Mouse (Mus musculus) MEL (cell line): ENCODE results near the gene Hmx2. TPM values are rescaled to one million over a fixed set of nuclear protein-coding genes. Genes with fewer than 3 reads are reported as not detected.
A peak's percentile ranks its signal among the peaks of the same experiment; 100 is the strongest.

Source experiments
- DNase-seq: peaks from one replicate; pipeline ENCODE4 v3.0.0; 2011; ENCODE audit warnings: low read depth, low spot score
- H3K27ac ChIP-seq: 2 replicates; pipeline ENCODE4 v1.5.1; 2012; ENCODE audit warnings: low read depth, mild to moderate bottlenecking, control low read depth, low read length, moderate library complexity; ENCODE audit not compliant: control insufficient read depth
- H3K27me3 ChIP-seq, 2 experiments: fragments of 150-350 bp in 1 of 2; sonication (generic) in 1 of 2; 2 replicates each; pipeline ENCODE4 v1.6.1; 2012; ENCODE audit warnings: low read length in 2 of 2, mild to moderate bottlenecking in 2 of 2, improper control_type of control experiment in 1 of 2, moderate library complexity in 1 of 2; ENCODE audit not compliant: insufficient read depth in 2 of 2, control insufficient read depth in 1 of 2
- H3K36me3 ChIP-seq, 2 experiments: 2 replicates each; pipeline ENCODE4 v1.6.1; 2012 to 2014; ENCODE audit warnings: low read length in 2 of 2, improper control_type of control experiment in 1 of 2, inconsistent platforms in 1 of 2, mild to moderate bottlenecking in 1 of 2; ENCODE audit not compliant: insufficient read depth in 2 of 2, control insufficient read depth in 1 of 2
- H3K4me1 ChIP-seq, 2 experiments: fragments of 150-350 bp in 1 of 2; sonication (generic) in 1 of 2; 2 replicates each; pipeline ENCODE4 v1.6.1; 2012; ENCODE audit warnings: low read length in 2 of 2, improper control_type of control experiment in 1 of 2, mild to moderate bottlenecking in 1 of 2; ENCODE audit not compliant: insufficient read depth in 2 of 2, control insufficient read depth in 1 of 2
- H3K4me3 ChIP-seq, 2 experiments: fragments of 150-350 bp in 1 of 2; sonication (generic) in 1 of 2; 2 replicates each; pipeline ENCODE4 v1.5.1; 2012; ENCODE audit warnings: low read depth in 2 of 2, low read length in 2 of 2, mild to moderate bottlenecking in 2 of 2, moderate library complexity in 2 of 2, control low read depth in 1 of 2, improper control_type of control experiment in 1 of 2; ENCODE audit not compliant: control insufficient read depth in 1 of 2, insufficient read depth in 1 of 2
- H3K79me2 ChIP-seq: 2 replicates; pipeline ENCODE4 v1.6.1; 2012; ENCODE audit warnings: mild to moderate bottlenecking, low read length, moderate library complexity; ENCODE audit not compliant: control insufficient read depth, poor library complexity, insufficient read depth
- H3K9ac ChIP-seq: 2 replicates; pipeline ENCODE4 v1.6.1; 2012; ENCODE audit warnings: low read depth, mild to moderate bottlenecking, control low read depth, low read length, moderate library complexity; ENCODE audit not compliant: control insufficient read depth, poor library complexity, severe bottlenecking
- H3K9me3 ChIP-seq: fragments of 150-350 bp; sonication (generic); replicated peaks from 2 replicates; pipeline ENCODE4 v1.6.1; 2012; ENCODE audit warnings: mild to moderate bottlenecking, low read length, improper control_type of control experiment, moderate library complexity; ENCODE audit not compliant: insufficient read depth
- CHD1 ChIP-seq: IDR thresholded peaks from 2 replicates; pipeline ENCODE4 v1.6.1; 2012; ENCODE audit warnings: low read depth, mild to moderate bottlenecking, inconsistent platforms, low read length, improper control_type of control experiment
- CHD2 ChIP-seq: IDR thresholded peaks from 2 replicates; pipeline ENCODE4 v1.6.1; 2011; ENCODE audit warnings: low read length, improper control_type of control experiment
- E2F4 ChIP-seq: IDR thresholded peaks from 2 replicates; pipeline ENCODE4 v1.6.1; 2011; ENCODE audit warnings: low read depth, low read length, improper control_type of control experiment, borderline replicate concordance
- ELF1 ChIP-seq: IDR thresholded peaks from 2 replicates; pipeline ENCODE4 v1.6.1; 2014; ENCODE audit warnings: low read depth, mild to moderate bottlenecking, inconsistent platforms, low read length, improper control_type of control experiment, moderate library complexity
- ETS1 ChIP-seq: IDR thresholded peaks from 2 replicates; pipeline ENCODE4 v1.6.1; 2012; ENCODE audit warnings: low read depth, mild to moderate bottlenecking, inconsistent platforms, low read length, improper control_type of control experiment, moderate library complexity
- GABPA ChIP-seq: IDR thresholded peaks from 2 replicates; pipeline ENCODE4 v1.6.1; 2012; ENCODE audit warnings: low read depth, mild to moderate bottlenecking, inconsistent platforms, low read length, improper control_type of control experiment, moderate library complexity
- MAX ChIP-seq: IDR thresholded peaks from 2 replicates; pipeline ENCODE4 v1.6.1; 2011; ENCODE audit warnings: low read length, improper control_type of control experiment
- MAZ ChIP-seq: IDR thresholded peaks from 2 replicates; pipeline ENCODE4 v1.6.1; 2012; ENCODE audit warnings: low read depth, mild to moderate bottlenecking, inconsistent platforms, low read length, improper control_type of control experiment
- MXI1 ChIP-seq: IDR thresholded peaks from 2 replicates; pipeline ENCODE4 v1.6.1; 2011; ENCODE audit warnings: mild to moderate bottlenecking, low read depth, low read length, improper control_type of control experiment
- MYC ChIP-seq: IDR thresholded peaks from 2 replicates; pipeline ENCODE4 v1.6.1; 2011; ENCODE audit warnings: low read depth, mild to moderate bottlenecking, low read length, improper control_type of control experiment, moderate library complexity
- NELFE ChIP-seq: IDR thresholded peaks from 2 replicates; pipeline ENCODE4 v1.6.1; 2011; ENCODE audit warnings: low read depth, low read length, improper control_type of control experiment
- NRF1 ChIP-seq: IDR thresholded peaks from 2 replicates; pipeline ENCODE4 v1.6.1; 2014; ENCODE audit warnings: low read depth, mild to moderate bottlenecking, inconsistent platforms, low read length, improper control_type of control experiment, moderate library complexity; ENCODE audit not compliant: poor library complexity, insufficient read depth, severe bottlenecking
- POLR2AphosphoS2 ChIP-seq: IDR thresholded peaks from 2 replicates; pipeline ENCODE4 v1.6.1; 2011; ENCODE audit warnings: low read length, improper control_type of control experiment
- SMC3 ChIP-seq: IDR thresholded peaks from 2 replicates; pipeline ENCODE4 v1.6.1; 2011; ENCODE audit warnings: low read depth, low read length, improper control_type of control experiment
- TAL1 ChIP-seq: IDR thresholded peaks from 2 replicates; pipeline ENCODE4 v1.6.1; 2012; ENCODE audit warnings: mild to moderate bottlenecking, inconsistent platforms, low read length, moderate library complexity, mixed read lengths
- TBP ChIP-seq: IDR thresholded peaks from 2 replicates; pipeline ENCODE4 v1.8.0; 2011; ENCODE audit warnings: low read depth, low read length, improper control_type of control experiment
- TCF12 ChIP-seq: IDR thresholded peaks from 2 replicates; pipeline ENCODE4 v1.6.1; 2014; ENCODE audit warnings: low read depth, mild to moderate bottlenecking, inconsistent platforms, low read length, improper control_type of control experiment, moderate library complexity
- UBTF ChIP-seq: IDR thresholded peaks from 2 replicates; pipeline ENCODE4 v1.6.1; 2012; ENCODE audit warnings: low read depth, mild to moderate bottlenecking, inconsistent platforms, low read length, improper control_type of control experiment, moderate library complexity, borderline replicate concordance; ENCODE audit not compliant: insufficient read depth
- USF2 ChIP-seq, 2 experiments: IDR thresholded peaks; 2 replicates each; pipeline ENCODE4 v1.6.1; 2011 to 2012; ENCODE audit warnings: improper control_type of control experiment in 2 of 2, low read length in 2 of 2, borderline replicate concordance in 1 of 2, inconsistent platforms in 1 of 2, low read depth in 1 of 2, mild to moderate bottlenecking in 1 of 2; ENCODE audit not compliant: insufficient read depth in 1 of 2
- ZKSCAN1 ChIP-seq: IDR thresholded peaks from 2 replicates; pipeline ENCODE4 v1.6.1; 2012; ENCODE audit warnings: low read depth, mild to moderate bottlenecking, inconsistent platforms, low read length, improper control_type of control experiment, moderate library complexity
- ZNF384 ChIP-seq: IDR thresholded peaks from 2 replicates; pipeline ENCODE4 v1.6.1; 2012; ENCODE audit warnings: low read depth, mild to moderate bottlenecking, inconsistent platforms, low read length, improper control_type of control experiment
- polyA plus RNA-seq, 2 experiments: library from polyadenylated mRNA; stranded (reverse) in 1 of 2; unstranded in 1 of 2; fragments of >175 nt in 1 of 2; fragments of >200 nt in 1 of 2; gene quantifications; 2 replicates each; pipeline versions ENCODE4 v1.2.1 to v1.2.4; 2012; ENCODE audit warnings: low replicate concordance in 2 of 2, low read depth in 1 of 2; ENCODE audit not compliant: insufficient read length in 2 of 2, insufficient read depth in 1 of 2, missing spikeins in 1 of 2
- total RNA-seq: library from RNA; depleted of rRNA; stranded (reverse); fragments of 300-350 nt; gene quantifications from 2 replicates; pipeline ENCODE4 v1.2.3, GENCODE M21; 2012

Gene Hmx2
- total and polyA plus RNA-seq, 3 experiments = 1.9 to 6.4 TPM; not detected in 1

DNA sequence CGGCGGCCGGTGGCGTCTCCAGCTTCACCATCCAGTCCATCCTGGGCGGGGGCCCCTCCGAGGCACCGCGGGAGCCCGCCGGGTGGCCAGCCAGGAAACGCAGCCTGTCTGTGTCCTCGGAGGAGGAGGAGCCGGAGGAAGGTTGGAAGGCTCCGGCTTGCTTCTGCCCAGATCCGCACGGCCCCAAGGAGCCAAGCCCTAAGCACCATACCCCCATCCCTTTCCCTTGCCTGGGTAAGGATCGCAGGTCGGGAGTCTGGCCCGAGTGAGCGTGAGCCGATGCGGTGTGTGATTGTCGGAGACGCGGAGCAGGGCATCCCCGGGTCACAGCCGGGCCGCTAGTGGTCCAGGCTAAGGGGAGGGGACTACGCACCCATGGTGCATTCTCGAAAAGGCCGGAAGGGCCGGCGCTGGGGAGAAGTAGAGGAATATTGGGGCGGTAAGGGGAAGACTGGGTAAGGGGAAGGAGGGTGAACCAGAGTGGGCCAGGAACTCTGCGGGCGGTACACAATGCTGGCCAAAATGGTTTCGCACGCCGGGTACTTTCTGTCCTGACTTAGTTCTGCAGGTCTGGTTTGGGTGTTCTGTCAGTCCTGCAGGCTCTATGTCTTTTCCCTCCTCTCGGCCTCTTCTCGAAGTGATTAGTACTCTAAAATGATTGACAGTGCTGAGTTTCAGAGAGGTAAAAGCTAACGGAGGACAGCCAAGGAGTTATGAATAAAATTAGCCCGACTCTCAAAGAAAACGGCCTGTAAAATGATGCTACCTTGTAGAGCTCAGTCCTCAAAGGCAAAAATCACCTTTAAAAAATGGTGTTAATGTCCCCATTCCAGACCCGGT lies 6.0 kb downstream of the Hmx2 start:
- Histone ChIP-seq H3K27me3 (no peaks in the 10 kb centered on the region), H3K4me3 (peak overlapping the region; percentile 73 to 91), H3K9me3 (no peaks in the 10 kb centered on the region), H3K27ac (peak overlapping the region; percentile 15; the same call in 1 of the 2 replicates), H3K9ac (peak overlapping the region; percentile 78), H3K79me2 (peaks cover 5% of the 10 kb centered on the region; the same call in 1 of the 2 replicates), H3K36me3 (peaks cover 0 to 3% of the 10 kb centered on the region in 2 experiments; a peak in 2 of 4 replicates), H3K4me1 (peaks cover 0 to 3% of the 10 kb centered on the region in 2 experiments; a peak in 1 of 4 replicates)
- peak; percentile 69 for DNase-seq
- no peak for TF ChIP-seq MAZ
- peak; percentile 51; the same call in 1 of the 2 replicates for TF ChIP-seq TBP
- no peak for TF ChIP-seq ETS1
- TF ChIP-seq E2F4 = no peak
- no peak for TF ChIP-seq NELFE
- TF ChIP-seq CHD1 = 0 out of 2 replicates have a peak, but pooled peaks have one; percentile 20
- 0 out of 2 replicates have a peak, but pooled peaks have one; percentile 18 for TF ChIP-seq TCF12
- TF ChIP-seq CHD2 = no peak

GRCm38 (mm10) chr7:131555301-131556081 lies 6.9 kb downstream of the Hmx2 start:
- peak overlapping the region in 1 of 2 experiments; percentile 73; a peak in 2 of 4 replicates for H3K4me3 ChIP-seq
- TF ChIP-seq SMC3 (no peak), CHD2 (no peak), USF2 (IDR thresholded peaks at IDR 0.05; ENCODE audit: borderline replicate concordance in 1 of 2, insufficient read depth in 1 of 2, low read depth in 1 of 2, low read length in 2 of 2) (no peak), TBP (no peak), MAX (no peak), NELFE (no peak), MAZ (no peak), MXI1 (no peak), E2F4 (no peak), GABPA (no peak), TAL1 (no peak), ELF1 (no peak), ZNF384 (no peak), ETS1 (no peak), NRF1 (no peak), UBTF (no peak), ZKSCAN1 (no peak), MYC (no peak), POLR2AphosphoS2 (no peak)
- peaks cover 8% of the 10 kb centered on the region for H3K79me2 ChIP-seq
- no peaks in the 10 kb centered on the region for H3K9me3 ChIP-seq
- no peak for DNase-seq
- H3K27ac ChIP-seq = no peak overlapping the region
- H3K9ac ChIP-seq = no peak overlapping the region; the same call in 1 of the 2 replicates
- H3K4me1 ChIP-seq = peaks cover 0 to 3% of the 10 kb centered on the region in 2 experiments; a peak in 2 of 4 replicates
- no peaks in the 10 kb centered on the region for H3K27me3 ChIP-seq
- H3K36me3 ChIP-seq = peaks cover 0 to 4% of the 10 kb centered on the region in 2 experiments; a peak in 2 of 4 replicates
